Mouse (Mus musculus) olfactory bulb, adult 2 months (tissue): ENCODE results near the gene Acin1. TPM values are rescaled to one million over a fixed set of nuclear protein-coding genes. Genes with fewer than 3 reads are reported as not detected.

ENCODE experiments used
- H3K27ac ChIP-seq: fragments of 200-500 bp; 2 replicates; pipeline ENCODE4 v1.5.1; 2012; ENCODE audit warnings: low read depth, low read length; ENCODE audit not compliant: insufficient read depth
- H3K4me1 ChIP-seq: fragments of 200-500 bp; 2 replicates; pipeline ENCODE4 v1.6.1; 2012; ENCODE audit warnings: low read length; ENCODE audit not compliant: control insufficient read depth, insufficient read depth
- H3K4me3 ChIP-seq: fragments of 200-500 bp; 2 replicates; pipeline ENCODE4 v1.5.1; 2012; ENCODE audit warnings: mild to moderate bottlenecking, low read depth, low read length, moderate library complexity; ENCODE audit not compliant: insufficient read depth
- CTCF ChIP-seq: fragments of 200-500 bp; IDR thresholded peaks from 2 replicates; pipeline ENCODE4 v1.5.1; 2012; ENCODE audit warnings: low read depth, mild to moderate bottlenecking, low read length, moderate library complexity; ENCODE audit not compliant: insufficient read depth
- POLR2A ChIP-seq: fragments of 200-500 bp; IDR thresholded peaks from 2 replicates; pipeline ENCODE4 v1.6.1; 2012; ENCODE audit warnings: mild to moderate bottlenecking, low read depth, low read length, moderate library complexity; ENCODE audit not compliant: insufficient read depth
- WGBS: fragments of 180-500 bp; shearing (Covaris S2); methylation state at CpG from one replicate; pipeline ENCODE4 v1.1.7; 2018; 5-methylcytosine and 5-hydroxymethylcytosine counted together
- polyA plus RNA-seq: library from polyadenylated mRNA; stranded (reverse); fragments of >200 nt; gene quantifications from 2 replicates; pipeline ENCODE4 v1.2.4, GENCODE M21; 2012; ENCODE audit warnings: low replicate concordance; ENCODE audit not compliant: missing spikeins, insufficient read depth, insufficient read length

Acin1 gene
- polyA plus RNA-seq, 1 experiment, result 835 TPM

DNA sequence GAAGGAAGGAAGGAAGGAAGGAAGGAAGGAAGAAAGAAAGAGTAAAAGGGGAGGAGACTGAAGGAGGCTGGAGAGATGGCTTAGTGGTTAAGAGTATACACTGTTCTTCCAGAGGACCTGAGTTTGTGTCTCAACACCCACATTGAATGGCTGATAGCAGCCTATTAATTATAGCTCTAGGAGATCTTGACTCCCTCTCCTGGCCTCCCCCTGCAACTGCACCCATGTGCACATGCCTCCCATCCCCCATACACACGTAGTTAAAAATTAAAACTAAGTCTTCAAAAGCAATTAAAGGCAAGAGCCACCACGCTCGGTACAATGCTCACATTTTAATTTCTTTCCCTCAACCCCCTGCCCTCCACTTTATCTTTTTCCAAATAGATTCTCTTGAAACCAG is 92.7 kb downstream of the Acin1 start:
- TF ChIP-seq POLR2A (no peak), CTCF (no peak)
- Histone ChIP-seq H3K4me1 (peaks cover 13% of the 10 kb centered on the region), H3K4me3 (no peak overlapping the region), H3K27ac (no peak overlapping the region)
- WGBS, result 82% methylated on average over 3 of the region's 3 CpGs

DNA sequence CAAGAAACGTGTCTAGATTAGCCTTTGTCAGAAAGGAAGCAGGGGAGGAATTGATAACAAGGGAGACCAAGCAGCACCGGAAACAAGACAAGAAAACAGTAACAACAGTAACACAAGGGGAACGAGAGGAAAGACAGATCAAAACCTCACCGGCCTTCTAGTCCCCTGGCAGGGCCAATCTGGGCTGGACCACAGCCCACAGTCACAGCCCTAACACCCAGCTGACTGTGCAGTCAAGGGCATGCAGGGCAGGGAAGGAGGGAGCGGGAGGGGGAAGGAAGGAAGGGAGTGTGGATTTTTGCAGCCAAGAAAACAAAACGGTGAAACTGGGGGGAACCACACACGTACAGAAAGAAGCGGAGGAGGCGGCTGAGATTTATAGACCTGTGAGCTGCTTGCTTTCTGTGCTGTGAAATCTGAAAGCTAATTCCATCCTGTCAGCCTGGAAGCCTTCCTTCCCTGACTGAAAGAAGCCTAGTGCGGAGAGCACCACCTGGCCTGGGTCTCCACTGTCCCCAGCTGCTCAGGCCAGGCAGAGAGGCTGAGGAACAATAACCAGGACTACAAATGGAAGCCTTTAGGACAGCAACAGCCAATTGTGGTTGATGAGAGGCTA is 94.3 kb downstream of the Acin1 start:
- TF ChIP-seq POLR2A, result no peak
- no peak for TF ChIP-seq CTCF
- Histone ChIP-seq H3K27ac (peak overlapping the region; percentile 3), H3K4me1 (peaks cover 13% of the 10 kb centered on the region), H3K4me3 (no peak overlapping the region)
- 21% methylated on average over 10 of the region's 10 CpGs for WGBS

Other genes with a start within 250 kb of the Acin1 start
- gene Lrp10, start 222.8 kb downstream of the Acin1 start, polyA plus RNA-seq, result not detected in 2 replicates
- not detected in 2 replicates for gene Rem2, start 210.8 kb downstream of the Acin1 start, polyA plus RNA-seq
- not detected in 2 replicates for gene Prmt5, start 169.4 kb downstream of the Acin1 start, polyA plus RNA-seq
- not detected in 2 replicates for gene Haus4, start 132.3 kb downstream of the Acin1 start, polyA plus RNA-seq
- gene Ajuba, start 109.4 kb downstream of the Acin1 start, polyA plus RNA-seq, result not detected in 2 replicates
- gene 4931414P19Rik, start 80.9 kb downstream of the Acin1 start, polyA plus RNA-seq, result not detected in 2 replicates
- gene Psmb5, start 68.9 kb downstream of the Acin1 start, polyA plus RNA-seq, result not detected in 2 replicates
- not detected in 2 replicates for gene Psmb11, start 65.5 kb downstream of the Acin1 start, polyA plus RNA-seq
- not detected in 2 replicates for gene Gm17606, start 46.0 kb downstream of the Acin1 start, polyA plus RNA-seq
- not detected in 2 replicates for gene Cdh24, start 45.6 kb downstream of the Acin1 start, polyA plus RNA-seq
- not detected in 2 replicates for gene 1700123O20Rik, start 715 bp downstream of the Acin1 start, polyA plus RNA-seq
- not detected in 2 replicates for gene Gm29776, start 11.9 kb upstream of the Acin1 start, polyA plus RNA-seq
- gene Cebpe, start 25.2 kb upstream of the Acin1 start, polyA plus RNA-seq, result not detected in 2 replicates
- not detected in 2 replicates for gene Slc7a8, start 95.0 kb upstream of the Acin1 start, polyA plus RNA-seq
- not detected in 2 replicates for gene Rnf212b, start 127.2 kb upstream of the Acin1 start, polyA plus RNA-seq
- not detected in 2 replicates for gene Homez, start 184.0 kb upstream of the Acin1 start, polyA plus RNA-seq
- not detected in 2 replicates for gene Ppp1r3e, start 190.6 kb upstream of the Acin1 start, polyA plus RNA-seq
- gene Bcl2l2, start 196.4 kb upstream of the Acin1 start, polyA plus RNA-seq, result 145 TPM in 1 of 2 replicates, not detected in the other
- gene Gm20521, start 196.5 kb upstream of the Acin1 start, polyA plus RNA-seq, result not detected in 2 replicates
- not detected in 2 replicates for gene Pabpn1, start 205.6 kb upstream of the Acin1 start, polyA plus RNA-seq
- 220 TPM in 1 of 2 replicates, not detected in the other for gene Slc22a17, start 226.2 kb upstream of the Acin1 start, polyA plus RNA-seq
- not detected in 2 replicates for gene Efs, start 239.2 kb upstream of the Acin1 start, polyA plus RNA-seq
- not detected in 2 replicates for gene Il25, start 245.8 kb upstream of the Acin1 start, polyA plus RNA-seq
- not detected in 2 replicates for gene Cmtm5, start 249.3 kb upstream of the Acin1 start, polyA plus RNA-seq